Mouse (Mus musculus): ENCODE measurements at regions not wholly inside any gene's neighbourhood (a gene's known extent, or its start where the extent isn't known, plus 50 kb on each side); places are given as distances from the start of the nearest gene placed in this dataset.

DNA sequence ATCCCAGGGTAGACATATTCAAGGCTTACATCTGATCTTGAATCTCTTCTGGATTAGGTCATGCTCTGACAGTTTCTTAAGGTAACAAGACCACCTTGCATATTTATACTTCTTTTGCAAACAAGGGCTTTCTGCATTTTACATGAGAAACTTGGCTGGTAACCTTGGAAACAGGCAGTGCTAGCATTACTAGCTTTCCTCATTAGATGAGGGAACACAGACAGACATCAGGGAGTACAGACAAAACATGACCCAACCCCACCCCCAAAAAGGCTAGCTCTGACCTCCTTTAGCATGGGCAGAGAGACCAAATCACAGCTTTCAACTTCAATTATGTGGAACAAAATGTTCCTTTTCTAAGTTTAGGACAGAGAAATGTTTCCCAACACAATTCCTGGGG lies 114.8 kb upstream of the Elmo1 start:
- TF ChIP-seq POLR2A (IDR thresholded peaks at IDR 0.05; ENCODE audit: low read depth, low read length) (no peak), CTCF (conservative IDR thresholded peaks at IDR 0.05; ENCODE audit: insufficient read depth, insufficient read length, low read depth, low read length) (no peak)
